Mouse (Mus musculus) left cerebral cortex, postnatal 4 days (tissue): ENCODE measurements at regions not wholly inside any gene's neighbourhood (a gene's known extent, or its start where the extent isn't known, plus 50 kb on each side); places are given as distances from the start of the nearest gene placed in this dataset.
"Not testable (repeated sequence)": the region's sequence is repeated elsewhere in the genome, so short reads cannot be mapped to it uniquely, and the experiment has no call there.

Experiments
- DNase-seq: peaks from one replicate; pipeline ENCODE4 v3.0.0-alpha.2; 2022
- intact Hi-C: fragments of 180-260 bp; cut with DNase I; formaldehyde crosslinking; loops from one replicate; pipeline ENCODE4 v1.15.1; 2025

GRCm38 (mm10) chr11:41261254-41261653 lies 506.1 kb upstream of the Ccng1 start:
- intact Hi-C loops, result no loop called here
- DNase-seq, result no peak

- intact Hi-C loops, result no loop called here
- no peak for DNase-seq
These were observed 505.0 kb upstream of the Ccng1 start for GRCm38 (mm10) chr11:41259915-41260619.

GRCm38 (mm10) chr11:41214501-41214900 lies 459.4 kb upstream of the Ccng1 start:
- intact Hi-C loops, result loop anchor here (2.0 kb wide), 1 partner anchor 66 kb away; no protein-coding TSS in a partner anchor
- not testable (repeated sequence) for DNase-seq

GRCm38 (mm10) chr11:41202228-41202627 lies 447.1 kb upstream of the Ccng1 start:
- intact Hi-C loops, result loop anchor here (5.0 kb wide), 1 partner anchor 1210 kb away; no protein-coding TSS in a partner anchor
- no peak for DNase-seq

- intact Hi-C loops, result no loop called here
- no peak for DNase-seq
These were observed 438.9 kb upstream of the Ccng1 start for GRCm38 (mm10) chr11:41193981-41194380.

GRCm38 (mm10) chr11:41160492-41161175 lies 405.5 kb upstream of the Ccng1 start:
- DNase-seq, result no peak
- intact Hi-C loops, result no loop called here

- intact Hi-C loops, result no loop called here
- no peak for DNase-seq
These were observed 404.8 kb upstream of the Ccng1 start for GRCm38 (mm10) chr11:41159927-41160326.

- intact Hi-C loops, result no loop called here
- peak; percentile 19 for DNase-seq
These were observed 403.9 kb upstream of the Ccng1 start for GRCm38 (mm10) chr11:41158761-41159596.

GRCm38 (mm10) chr11:41157321-41157720 lies 402.2 kb upstream of the Ccng1 start:
- DNase-seq, result peak; percentile 56
- intact Hi-C loops, result no loop called here
